Mouse (Mus musculus): ENCODE data around the gene Fndc3a. TPM values are rescaled to one million over a fixed set of nuclear protein-coding genes. Genes with fewer than 3 reads are reported as not detected.

Gene Fndc3a
- total RNA-seq (2021) (10 to 100 TPM; 57.4 to 74.8 TPM), polyA plus RNA-seq (2012; rRNA removed) (19.9 and 48.9 TPM in 2 replicates)
- long read RNA-seq, full-length matches to known transcripts = 2 of 3 reads
- long read RNA-seq, partial matches to known transcripts = 1 of 3 reads
- long read RNA-seq, other reads (novel, unspliced or antisense) = 0 of 3 reads

DNA sequence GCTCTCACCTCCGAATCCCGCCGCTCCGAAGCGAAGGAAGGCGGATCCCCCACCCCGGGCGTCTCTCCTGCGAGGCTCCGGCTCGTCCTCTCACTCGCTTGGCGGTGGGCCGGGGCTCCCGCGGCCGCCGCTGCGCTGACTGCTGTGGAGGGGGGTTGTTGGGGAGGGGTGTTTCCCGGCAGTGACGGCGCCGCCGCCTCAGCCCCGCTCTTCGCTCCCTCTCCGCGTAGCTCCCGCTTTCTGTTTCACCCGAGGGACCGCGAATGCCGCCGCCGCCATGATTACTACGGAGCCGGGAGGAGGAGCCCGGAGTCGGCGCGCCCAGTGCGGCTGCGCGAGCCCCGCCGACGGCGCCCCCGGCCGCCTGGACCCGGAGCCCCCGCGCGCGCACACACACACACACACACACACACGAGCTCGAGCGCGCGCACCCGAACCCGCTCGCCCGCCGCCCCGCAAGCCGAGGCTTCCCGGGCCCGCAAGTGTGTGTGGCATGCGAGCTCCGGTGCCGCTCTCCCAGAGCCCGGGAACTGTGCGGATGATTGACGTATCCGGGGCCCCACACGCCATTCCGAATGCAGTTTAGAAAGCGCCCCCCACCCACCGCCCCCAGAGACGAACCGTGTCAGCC lies at the start of gene Fndc3a:
Gene Fndc3a, minus strand, starts transcription at position 294 of the 631 bp plus-strand sequence.
- peak; percentile 92 for DNase-seq

- DNase-seq = peak; percentile 31
These were observed 43.1 kb upstream of the Fndc3a start for GRCm38 (mm10) chr14:72752893-72753292.

GRCm38 (mm10) chr14:72750426-72751182 lies 40.8 kb upstream of the Fndc3a start:
- DNase-seq = no peak

- DNase-seq = peak; percentile 70
These were observed 38.5 kb upstream of the Fndc3a start for GRCm38 (mm10) chr14:72748331-72748730.

DNA sequence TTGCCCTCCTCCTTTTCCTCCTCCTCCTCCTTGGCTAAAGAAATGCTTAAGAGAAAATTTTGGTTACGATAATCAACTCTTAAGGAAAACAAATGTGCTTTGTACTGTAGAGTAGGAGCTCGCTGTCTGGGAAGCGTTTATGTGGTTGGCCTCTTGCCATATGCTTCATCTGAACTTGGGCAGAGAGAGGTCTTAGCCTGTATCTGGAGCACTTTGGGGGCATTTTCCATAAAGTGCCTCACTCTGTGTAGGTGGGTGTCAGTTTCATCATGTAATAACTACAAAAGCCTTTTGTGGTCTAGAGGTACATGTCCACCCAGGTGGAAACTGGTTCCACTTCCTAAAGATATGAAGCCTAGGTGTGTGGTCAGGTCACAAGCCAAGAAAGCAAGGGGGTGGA lies 31.9 kb upstream of the Fndc3a start:
- DNase-seq = no peak

DNA sequence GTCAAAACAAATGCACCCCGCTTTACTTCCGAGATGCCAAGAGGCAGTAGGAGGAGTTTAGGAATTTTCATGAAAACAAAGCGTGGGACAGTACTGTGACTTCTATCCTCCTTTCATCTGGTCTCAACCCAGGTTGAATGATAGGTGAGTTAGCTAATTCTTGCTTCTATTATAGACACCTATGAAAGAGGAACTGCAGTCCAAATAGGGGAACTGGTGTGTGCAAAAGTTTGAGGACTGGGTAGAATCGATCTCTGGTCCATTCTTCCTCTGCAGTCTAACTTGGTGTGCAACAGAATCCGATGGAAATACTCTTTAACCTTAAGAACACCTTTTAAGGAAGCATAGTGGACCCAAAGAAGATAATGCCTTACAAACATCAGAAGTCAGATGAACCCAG lies 30.5 kb upstream of the Fndc3a start:
- no peak for DNase-seq

GRCm38 (mm10) chr14:72739484-72740208 lies 29.8 kb upstream of the Fndc3a start:
- no peak for DNase-seq

- peak; percentile 20 for DNase-seq
These were observed 29.0 kb upstream of the Fndc3a start for GRCm38 (mm10) chr14:72738776-72739175.

DNA sequence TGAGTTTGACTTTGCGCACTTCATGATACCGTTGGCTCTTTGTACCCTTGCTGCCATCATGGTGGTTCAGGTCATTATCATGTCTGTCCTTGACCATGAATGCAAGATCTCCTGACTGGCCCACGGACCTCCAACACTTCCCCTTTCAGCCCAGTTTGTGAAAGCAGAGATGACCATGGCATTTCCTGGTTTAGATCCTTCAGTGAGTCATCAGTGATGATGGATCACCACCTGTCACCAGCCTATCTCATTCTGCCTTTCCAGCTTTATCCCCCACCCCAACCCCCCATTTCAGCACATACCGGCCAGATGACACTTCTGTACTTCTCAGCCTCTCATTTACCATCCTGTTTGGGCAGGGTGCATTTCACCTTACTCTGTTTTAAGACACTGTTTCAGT lies 28.4 kb upstream of the Fndc3a start:
- peak; percentile 79 for DNase-seq

DNA sequence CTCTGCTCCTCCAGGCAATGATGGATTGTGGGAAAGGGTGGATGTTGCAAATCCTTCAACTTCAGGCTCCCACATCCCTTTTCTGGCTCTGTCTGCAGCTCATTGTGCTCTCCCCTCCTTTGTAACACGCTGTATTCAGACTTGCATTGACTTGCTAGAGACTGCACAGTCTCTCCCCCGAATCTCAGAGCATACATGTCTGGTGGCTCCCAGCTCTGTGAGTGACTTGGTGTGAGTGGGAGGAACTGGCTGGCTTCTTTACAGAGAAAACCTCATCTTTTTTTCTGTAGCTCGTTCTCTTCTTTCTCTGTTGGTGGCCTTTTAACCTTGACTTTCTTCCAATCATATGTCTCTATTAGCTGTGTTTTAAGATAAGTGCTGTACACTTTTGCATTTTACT lies 16.1 kb upstream of the Fndc3a start:
- no peak for DNase-seq

GRCm38 (mm10) chr14:72722274-72723053 lies 12.7 kb upstream of the Fndc3a start:
- no peak for DNase-seq

DNA sequence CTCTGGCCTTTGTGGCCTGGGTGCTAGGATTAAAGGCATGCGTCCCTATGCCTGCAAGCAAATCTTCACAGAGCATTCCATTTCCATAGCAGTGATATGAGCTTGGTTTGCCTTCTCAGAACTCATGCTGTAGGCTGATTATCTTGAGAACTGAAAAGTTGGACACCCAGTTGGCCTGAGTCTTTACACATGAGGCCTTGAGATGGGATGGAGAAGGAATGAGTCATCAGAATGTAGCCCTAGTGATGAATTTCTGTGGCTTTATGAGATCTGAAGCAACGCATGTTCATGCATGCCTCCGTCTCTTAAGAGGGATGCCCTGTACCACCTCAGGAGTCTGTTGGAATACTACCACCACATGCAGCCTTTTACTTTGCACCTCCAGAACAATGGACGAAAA lies 6.4 kb upstream of the Fndc3a start:
- DNase-seq = no peak

- no peak for DNase-seq
These were observed 1.3 kb upstream of the Fndc3a start for GRCm38 (mm10) chr14:72711130-72711529.

GRCm38 (mm10) chr14:72710341-72711027 lies 681 bp upstream of the Fndc3a start:
- peak; percentile 67 for DNase-seq

DNA sequence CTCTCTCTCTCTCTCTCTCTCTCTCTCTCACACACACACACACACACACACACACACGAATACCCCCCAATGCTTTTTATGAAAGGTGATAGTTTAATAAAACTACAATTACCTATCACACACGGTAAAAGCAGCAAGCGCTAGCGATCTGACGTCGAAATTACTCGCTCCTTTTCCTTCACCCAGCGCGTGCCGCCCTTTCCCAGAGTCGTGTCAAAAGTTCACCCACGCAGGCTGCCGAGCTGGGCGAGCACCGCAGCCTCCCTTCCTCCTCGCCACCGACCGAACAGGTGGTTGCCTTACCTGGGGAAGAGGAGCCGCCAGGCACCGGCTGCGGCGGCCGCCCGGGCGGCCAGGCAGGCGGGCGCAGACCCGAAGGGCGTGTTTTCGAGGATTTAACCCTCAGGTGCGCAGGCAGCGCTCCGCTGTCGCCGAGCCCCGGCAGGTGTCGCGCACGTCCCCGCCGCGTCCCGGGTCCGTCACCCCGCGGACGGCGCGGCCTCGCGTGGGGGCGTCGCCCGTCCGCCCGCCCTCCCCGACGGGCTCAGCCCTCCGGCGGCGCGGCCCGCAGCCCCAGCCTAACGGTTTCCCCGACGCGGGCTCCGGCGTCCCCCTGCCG lies 603 bp downstream of the Fndc3a start:
- DNase-seq = peak; percentile 82

- no peak for DNase-seq
These were observed 1.2 kb downstream of the Fndc3a start for GRCm38 (mm10) chr14:72708581-72708991.

GRCm38 (mm10) chr14:72700056-72700455 lies 9.7 kb downstream of the Fndc3a start:
- DNase-seq = no peak

DNA sequence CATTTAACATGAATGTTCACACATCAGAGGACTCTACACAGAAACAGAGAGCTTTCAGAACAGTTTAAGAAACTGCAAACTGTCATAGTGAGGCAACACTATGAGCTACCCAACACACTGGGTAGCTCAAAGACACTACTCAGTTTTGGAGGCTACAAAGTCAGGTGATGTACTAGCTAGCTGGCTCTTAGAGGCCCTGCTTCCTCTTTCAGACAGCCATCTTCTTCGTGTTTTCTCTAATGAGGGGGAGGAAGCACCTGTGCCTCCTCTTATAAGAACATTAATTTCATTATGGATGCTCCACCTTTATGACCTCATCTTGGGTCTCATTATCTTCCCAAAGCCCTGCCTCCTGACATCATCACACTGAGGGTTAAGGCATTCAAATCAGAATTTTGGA lies 18.4 kb downstream of the Fndc3a start:
- no peak for DNase-seq

GRCm38 (mm10) chr14:72689525-72689924 lies 20.3 kb downstream of the Fndc3a start:
- no peak for DNase-seq

DNA sequence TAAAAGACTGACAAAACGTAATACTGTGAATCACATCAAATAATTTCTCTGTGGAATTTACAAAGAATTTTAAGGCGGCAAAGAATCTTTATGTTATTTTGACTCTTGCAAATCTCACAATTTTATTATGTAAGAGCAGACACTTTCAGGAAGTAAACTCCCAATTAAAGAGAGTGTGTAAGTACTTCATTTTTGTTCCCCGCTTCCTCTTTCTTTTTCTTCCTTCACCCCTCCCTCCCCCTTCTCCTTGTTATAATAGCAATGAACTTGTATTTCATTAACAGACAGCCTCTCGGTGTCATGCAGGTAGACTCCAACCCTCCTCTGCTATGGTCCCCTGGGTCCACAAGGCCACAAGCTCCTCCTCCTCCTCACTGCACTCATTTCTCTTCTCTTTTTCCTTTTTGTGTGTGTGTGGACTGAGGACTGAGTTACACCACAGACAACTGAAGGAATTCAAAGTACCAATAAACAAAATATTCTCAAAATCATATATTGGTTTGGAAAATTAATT lies 24.9 kb downstream of the Fndc3a start:
- DNase-seq = no peak

DNA sequence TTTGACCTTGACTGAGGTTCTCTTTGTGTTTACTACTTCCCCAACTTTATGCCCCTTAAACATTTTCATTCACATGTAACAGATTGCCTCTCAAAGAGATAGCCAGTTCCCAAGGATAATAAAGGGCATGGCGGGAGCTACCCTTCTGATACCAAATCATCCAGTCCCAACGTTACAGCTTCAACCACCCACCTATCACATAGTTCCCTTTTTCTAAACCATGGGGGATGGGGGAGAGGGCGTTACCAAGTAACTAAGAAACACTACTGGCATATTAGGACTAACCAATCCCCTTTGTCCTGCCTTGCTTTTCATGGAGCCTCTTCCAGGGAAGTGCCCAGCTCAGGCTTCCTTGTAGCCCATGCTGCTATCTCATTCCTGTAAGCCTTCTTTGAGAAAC lies 32.6 kb downstream of the Fndc3a start:
- DNase-seq = no peak

Data from adrenal gland, adult 2 months (tissue).